Mouse (Mus musculus): ENCODE measurements at regions not wholly inside any gene's neighbourhood (a gene's known extent, or its start where the extent isn't known, plus 50 kb on each side); places are given as distances from the start of the nearest gene placed in this dataset.
A peak's percentile ranks its signal among the peaks of the same experiment; 100 is the strongest.

DNA sequence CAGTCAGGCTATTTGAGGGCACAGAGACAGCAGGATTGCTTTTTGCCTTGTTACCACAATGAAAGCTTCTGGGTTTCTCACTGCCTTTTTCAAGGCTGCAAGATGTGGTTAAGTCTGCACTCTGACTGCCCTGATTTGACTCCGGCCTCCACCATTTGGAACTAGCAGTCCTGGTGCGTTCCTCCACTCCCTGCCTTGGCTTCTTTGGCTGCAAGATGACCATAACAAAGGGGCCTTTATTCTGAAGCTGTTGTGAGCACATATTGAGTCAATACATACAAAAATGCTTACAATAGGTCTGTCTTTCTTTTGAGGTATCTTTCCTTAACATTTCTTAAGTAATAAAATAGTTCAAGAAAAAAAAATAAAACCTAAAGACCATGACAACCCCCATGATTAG, 314.8 kb downstream of the Hace1 start:
- DNase-seq (ENCODE audit: low read depth in 3 of 3, low spot score in 3 of 3), result no peak
- 64% methylated on average over 2 of the region's 2 CpGs for WGBS (ENCODE audit: insufficient replicate concordance)
- H3K4me2 ChIP-seq (ENCODE audit: low read depth), result no peak overlapping the region
- no peaks in the 10 kb centered on the region for H3K27me3 ChIP-seq (ENCODE audit: control insufficient read depth, insufficient read depth, low read length)
- TF ChIP-seq CTCF (IDR thresholded peaks at IDR 0.05; ENCODE audit: low read depth) (no peak), EP300 (IDR thresholded peaks at IDR 0.05; ENCODE audit: low read depth) (no peak)
- no peak for ATAC-seq (ENCODE audit: insufficient read depth)
- no peaks in the 10 kb centered on the region for H3K4me1 ChIP-seq (replicated peaks; ENCODE audit: control insufficient read depth in 2 of 2, insufficient read depth in 2 of 2, low read length in 1 of 2)
- H3K9ac ChIP-seq (replicated peaks), result no peak overlapping the region
- no peaks in the 10 kb centered on the region for H3K36me3 ChIP-seq (replicated peaks; ENCODE audit: control insufficient read depth, insufficient read depth, low read depth)
- H3K27ac ChIP-seq, result no peak overlapping the region
- no peak overlapping the region for H3K4me3 ChIP-seq (ENCODE audit: insufficient read depth in 1 of 2, low read depth in 2 of 2, low read length in 2 of 2)
- no peaks in the 10 kb centered on the region for H3K9me3 ChIP-seq (ENCODE audit: control insufficient read depth, low read length)

- H3K27me3 ChIP-seq (ENCODE audit: control insufficient read depth, insufficient read depth, low read length), result no peaks in the 10 kb centered on the region
- no peak overlapping the region for H3K27ac ChIP-seq
- no peaks in the 10 kb centered on the region for H3K36me3 ChIP-seq (replicated peaks; ENCODE audit: control insufficient read depth, insufficient read depth, low read depth)
- WGBS (ENCODE audit: insufficient replicate concordance), result 45% methylated on average over 2 of the region's 2 CpGs
- DNase-seq (ENCODE audit: low read depth in 3 of 3, low spot score in 3 of 3), result no peak
- no peak overlapping the region for H3K4me2 ChIP-seq (ENCODE audit: low read depth)
- H3K4me3 ChIP-seq (ENCODE audit: insufficient read depth in 1 of 2, low read depth in 2 of 2, low read length in 2 of 2), result no peak overlapping the region
- no peaks in the 10 kb centered on the region for H3K9me3 ChIP-seq (ENCODE audit: control insufficient read depth, low read length)
- TF ChIP-seq EP300 (IDR thresholded peaks at IDR 0.05; ENCODE audit: low read depth), result no peak
- no peak for TF ChIP-seq CTCF (IDR thresholded peaks at IDR 0.05; ENCODE audit: low read depth)
- no peaks in the 10 kb centered on the region for H3K4me1 ChIP-seq (replicated peaks; ENCODE audit: control insufficient read depth in 2 of 2, insufficient read depth in 2 of 2, low read length in 1 of 2)
- no peak overlapping the region for H3K9ac ChIP-seq (replicated peaks)
- no peak for ATAC-seq (ENCODE audit: insufficient read depth)
Measured at GRCm38 (mm10) chr10:45893894-45894831, 316.5 kb downstream of the Hace1 start.

DNA sequence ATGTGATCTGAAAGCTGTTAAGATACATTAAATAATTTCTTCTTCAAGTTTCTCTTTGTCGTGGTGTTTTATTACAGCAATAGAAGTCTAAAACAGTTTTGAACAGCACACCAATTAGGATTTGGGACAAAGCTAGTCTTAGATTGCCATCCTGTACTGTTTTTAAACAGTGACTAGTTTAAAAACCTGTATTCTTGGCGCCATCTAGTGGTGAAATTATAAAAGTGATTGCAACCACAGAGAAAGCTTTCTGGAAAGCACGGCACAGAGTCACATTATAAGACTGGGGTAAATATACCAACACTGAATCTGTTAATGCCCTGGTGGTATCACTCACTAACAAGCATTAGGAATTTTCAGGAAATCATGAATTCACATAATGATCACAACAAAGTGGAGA, 339.3 kb downstream of the Hace1 start:
- WGBS (ENCODE audit: insufficient replicate concordance), result 20% methylated on average over 3 of the region's 3 CpGs
- H3K27me3 ChIP-seq (ENCODE audit: control insufficient read depth, insufficient read depth, low read length), result no peaks in the 10 kb centered on the region
- ATAC-seq (ENCODE audit: insufficient read depth) (no peak), DNase-seq (ENCODE audit: low read depth in 3 of 3, low spot score in 3 of 3) (peak; percentile 1 to 3 (median 3))
- H3K9me3 ChIP-seq (ENCODE audit: control insufficient read depth, low read length), result no peaks in the 10 kb centered on the region
- no peaks in the 10 kb centered on the region for H3K4me1 ChIP-seq (replicated peaks; ENCODE audit: control insufficient read depth in 2 of 2, insufficient read depth in 2 of 2, low read length in 1 of 2)
- peak; percentile 57 for TF ChIP-seq CTCF (IDR thresholded peaks at IDR 0.05; ENCODE audit: low read depth)
- TF ChIP-seq EP300 (IDR thresholded peaks at IDR 0.05; ENCODE audit: low read depth), result no peak
- H3K4me3 ChIP-seq (ENCODE audit: insufficient read depth in 1 of 2, low read depth in 2 of 2, low read length in 2 of 2), result no peak overlapping the region
- H3K9ac ChIP-seq (replicated peaks), result no peak overlapping the region
- H3K36me3 ChIP-seq (replicated peaks; ENCODE audit: control insufficient read depth, insufficient read depth, low read depth), result no peaks in the 10 kb centered on the region
- H3K4me2 ChIP-seq (ENCODE audit: low read depth), result no peak overlapping the region
- H3K27ac ChIP-seq, result no peak overlapping the region

DNA sequence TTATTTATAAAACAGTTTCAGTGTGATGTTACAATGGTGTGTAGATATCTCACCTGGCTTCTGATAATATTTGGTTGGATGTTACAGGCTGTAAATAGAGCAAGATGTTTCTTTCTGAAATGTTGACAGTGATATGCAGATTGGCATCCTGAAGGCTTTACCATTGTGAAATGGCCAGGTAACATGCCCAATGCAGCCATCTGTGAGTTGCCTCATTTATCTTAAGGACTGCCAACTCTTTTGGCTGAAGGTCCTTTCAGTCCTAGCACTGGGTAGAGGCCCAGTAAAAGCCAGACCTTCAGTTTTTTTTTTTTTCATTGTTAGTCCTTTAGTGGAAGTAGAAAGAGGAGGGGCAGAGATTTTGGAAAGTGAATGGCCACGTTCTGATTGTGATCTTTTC, 348.1 kb downstream of the Hace1 start:
- ATAC-seq (ENCODE audit: insufficient read depth) (no peak), DNase-seq (ENCODE audit: low read depth in 3 of 3, low spot score in 3 of 3) (no peak)
- no peaks in the 10 kb centered on the region for H3K36me3 ChIP-seq (replicated peaks; ENCODE audit: control insufficient read depth, insufficient read depth, low read depth)
- no peak overlapping the region for H3K27ac ChIP-seq
- no peaks in the 10 kb centered on the region for H3K27me3 ChIP-seq (ENCODE audit: control insufficient read depth, insufficient read depth, low read length)
- H3K4me3 ChIP-seq (ENCODE audit: insufficient read depth in 1 of 2, low read depth in 2 of 2, low read length in 2 of 2), result no peak overlapping the region
- 30% methylated on average over 1 of the region's 1 CpGs for WGBS (ENCODE audit: insufficient replicate concordance)
- H3K4me1 ChIP-seq (replicated peaks; ENCODE audit: control insufficient read depth in 2 of 2, insufficient read depth in 2 of 2, low read length in 1 of 2), result no peaks in the 10 kb centered on the region
- H3K9ac ChIP-seq (replicated peaks), result no peak overlapping the region
- no peaks in the 10 kb centered on the region for H3K9me3 ChIP-seq (ENCODE audit: control insufficient read depth, low read length)
- TF ChIP-seq EP300 (IDR thresholded peaks at IDR 0.05; ENCODE audit: low read depth) (no peak), CTCF (IDR thresholded peaks at IDR 0.05; ENCODE audit: low read depth) (no peak)
- no peak overlapping the region for H3K4me2 ChIP-seq (ENCODE audit: low read depth)

- ATAC-seq (ENCODE audit: insufficient read depth) (no peak), DNase-seq (ENCODE audit: low read depth in 3 of 3, low spot score in 3 of 3) (no peak)
- H3K4me3 ChIP-seq (ENCODE audit: insufficient read depth in 1 of 2, low read depth in 2 of 2, low read length in 2 of 2), result no peak overlapping the region
- no peak overlapping the region for H3K4me2 ChIP-seq (ENCODE audit: low read depth)
- H3K27me3 ChIP-seq (ENCODE audit: control insufficient read depth, insufficient read depth, low read length), result no peaks in the 10 kb centered on the region
- H3K4me1 ChIP-seq (replicated peaks; ENCODE audit: control insufficient read depth in 2 of 2, insufficient read depth in 2 of 2, low read length in 1 of 2), result no peaks in the 10 kb centered on the region
- H3K27ac ChIP-seq, result no peak overlapping the region
- H3K9me3 ChIP-seq (ENCODE audit: control insufficient read depth, low read length), result no peaks in the 10 kb centered on the region
- H3K36me3 ChIP-seq (replicated peaks; ENCODE audit: control insufficient read depth, insufficient read depth, low read depth), result no peaks in the 10 kb centered on the region
- no peak overlapping the region for H3K9ac ChIP-seq (replicated peaks)
- 64% methylated on average over 4 of the region's 4 CpGs for WGBS (ENCODE audit: insufficient replicate concordance)
- no peak for TF ChIP-seq EP300 (IDR thresholded peaks at IDR 0.05; ENCODE audit: low read depth)
Measured at GRCm38 (mm10) chr10:45933631-45934310, 356.1 kb downstream of the Hace1 start.
